In genomic region chr16:52334084-52334483, GRCm38 (mm10) we compare ENCODE assay signal across 19 mouse cellular contexts.
DNase-seq lines count a peak whose midpoint lies in the region; ATAC-seq and TF ChIP-seq lines count a peak whose summit lies in the region.
"Had no signal": no experiment of that assay in that cellular context is flagged by ENCODE, and none has a peak within 500 bp of the region (broad histone marks: within the 10 kb centered on the region; RNA-seq: fewer than 3 reads in every experiment).

No protein-coding gene starts in this region.

- H3K9ac ChIP-seq in liver, embryonic 13.5 days: no peak overlapping the region
- H3K9ac ChIP-seq in liver, embryonic 12.5 days: no peak overlapping the region
- no peak overlapping the region for H3K9ac ChIP-seq in liver, embryonic 16.5 days (ENCODE audit: low read depth, low read length)
- H3K9ac ChIP-seq: hindbrain, embryonic 14.5 days; kidney, embryonic 15.5 days had no signal

- no peaks in the 10 kb centered on the region for H3K9me3 ChIP-seq in liver, embryonic 13.5 days (replicated peaks)
- H3K9me3 ChIP-seq in liver, embryonic 12.5 days (replicated peaks): no peaks in the 10 kb centered on the region
- H3K9me3 ChIP-seq in liver, embryonic 16.5 days (replicated peaks; ENCODE audit: control insufficient read depth, low read length): no peaks in the 10 kb centered on the region
- H3K9me3 ChIP-seq: kidney, embryonic 15.5 days had no signal

- ATAC-seq in liver, embryonic 13.5 days (ENCODE audit: low read depth): no peak
- ATAC-seq in liver, embryonic 12.5 days: no peak
- ATAC-seq in liver, embryonic 16.5 days (ENCODE audit: low read depth): no peak
- ATAC-seq: activated CD4-positive, CD25-positive, alpha-beta regulatory T cell, adult 4 months; forebrain, embryonic 14.5 days had no signal

- TF ChIP-seq CTCF in lung, adult 2 months (IDR thresholded peaks at IDR 0.05; ENCODE audit: insufficient read depth, low read length): no peak

- H3K36me3 ChIP-seq in liver, embryonic 13.5 days: no peaks in the 10 kb centered on the region
- no peaks in the 10 kb centered on the region for H3K36me3 ChIP-seq in liver, embryonic 12.5 days
- no peaks in the 10 kb centered on the region for H3K36me3 ChIP-seq in liver, embryonic 16.5 days (ENCODE audit: control insufficient read depth, insufficient read depth)

- no peak for DNase-seq in liver, embryonic 13.5 days
- DNase-seq in lung, postnatal 36 days: peak; percentile 22
- DNase-seq in lung, adult 2 months: no peak
- no peak for DNase-seq in ovary, adult 18-20 months (ENCODE audit: low spot score)
- DNase-seq in ovary, postnatal 36 days (ENCODE audit: low spot score): no peak
- DNase-seq: adrenal gland, adult 8-10 months; cerebellum, adult 18-20 months; cerebellum, postnatal 25 days; gastrocnemius, adult 2 months; heart, postnatal 36 days; kidney, adult 11 months; layer of hippocampus, postnatal 36 days; thymus, adult 2 months had no signal

- no peak overlapping the region for H3K4me3 ChIP-seq in liver, embryonic 13.5 days (replicated peaks)
- no peak overlapping the region for H3K4me3 ChIP-seq in liver, embryonic 12.5 days
- no peak overlapping the region for H3K4me3 ChIP-seq in lung, adult 2 months (replicated peaks; ENCODE audit: extremely low read depth, low read depth, low read length)
- no peak overlapping the region for H3K4me3 ChIP-seq in liver, embryonic 16.5 days (ENCODE audit: low read depth, low read length)
- H3K4me3 ChIP-seq: gastrocnemius, adult 2 months; kidney, embryonic 15.5 days had no signal

- H3K4me1 ChIP-seq in liver, embryonic 13.5 days (replicated peaks): peaks cover 6% of the 10 kb centered on the region; the same call in 1 of the 2 replicates
- H3K4me1 ChIP-seq in liver, embryonic 12.5 days: no peaks in the 10 kb centered on the region; the same call in 1 of the 2 replicates
- H3K4me1 ChIP-seq in lung, adult 2 months (ENCODE audit: control insufficient read depth, insufficient read depth, low read length): peaks cover 12% of the 10 kb centered on the region
- peaks cover 2% of the 10 kb centered on the region; the same call in 1 of the 2 replicates for H3K4me1 ChIP-seq in liver, embryonic 16.5 days (ENCODE audit: control insufficient read depth, low read depth, low read length)
- H3K4me1 ChIP-seq: kidney, embryonic 15.5 days had no signal

- no peak for TF ChIP-seq POLR2A in lung, adult 2 months (IDR thresholded peaks at IDR 0.05; ENCODE audit: borderline replicate concordance, extremely low read depth, low read depth, low read length)

- no peak overlapping the region for H3K4me2 ChIP-seq in liver, embryonic 13.5 days
- no peak overlapping the region for H3K4me2 ChIP-seq in liver, embryonic 12.5 days
- no peak overlapping the region for H3K4me2 ChIP-seq in liver, embryonic 16.5 days (ENCODE audit: low read depth, low read length)
- H3K4me2 ChIP-seq: hindbrain, embryonic 14.5 days; kidney, embryonic 15.5 days had no signal

- H3K27ac ChIP-seq in liver, embryonic 13.5 days: peak overlapping the region; percentile 53; the same call in 1 of the 2 replicates
- no peak overlapping the region for H3K27ac ChIP-seq in liver, embryonic 12.5 days
- peak overlapping the region; percentile 23 for H3K27ac ChIP-seq in liver, embryonic 16.5 days (ENCODE audit: low read length)
- H3K27ac ChIP-seq: gastrocnemius, adult 2 months; hindbrain, embryonic 14.5 days; kidney, embryonic 15.5 days had no signal

- H3K27me3 ChIP-seq in liver, embryonic 13.5 days: no peaks in the 10 kb centered on the region
- no peaks in the 10 kb centered on the region for H3K27me3 ChIP-seq in liver, embryonic 12.5 days (replicated peaks)
- no peaks in the 10 kb centered on the region for H3K27me3 ChIP-seq in liver, embryonic 16.5 days (ENCODE audit: control insufficient read depth, insufficient read depth, low read depth, low read length)
- H3K27me3 ChIP-seq: kidney, embryonic 15.5 days had no signal

- 68% methylated on average over 4 of the region's 4 CpGs for WGBS in liver, embryonic 13.5 days (ENCODE audit: insufficient replicate concordance)
- 68% methylated on average over 4 of the region's 4 CpGs for WGBS in liver, embryonic 12.5 days (ENCODE audit: insufficient replicate concordance)
- WGBS in lung, adult 2 months: 59% methylated on average over 4 of the region's 4 CpGs
- 56% methylated on average over 4 of the region's 4 CpGs for WGBS in liver, embryonic 16.5 days (ENCODE audit: insufficient replicate concordance)
